Mouse (Mus musculus): Measurements from ENCODE around the gene Ptchd4.

DNA sequence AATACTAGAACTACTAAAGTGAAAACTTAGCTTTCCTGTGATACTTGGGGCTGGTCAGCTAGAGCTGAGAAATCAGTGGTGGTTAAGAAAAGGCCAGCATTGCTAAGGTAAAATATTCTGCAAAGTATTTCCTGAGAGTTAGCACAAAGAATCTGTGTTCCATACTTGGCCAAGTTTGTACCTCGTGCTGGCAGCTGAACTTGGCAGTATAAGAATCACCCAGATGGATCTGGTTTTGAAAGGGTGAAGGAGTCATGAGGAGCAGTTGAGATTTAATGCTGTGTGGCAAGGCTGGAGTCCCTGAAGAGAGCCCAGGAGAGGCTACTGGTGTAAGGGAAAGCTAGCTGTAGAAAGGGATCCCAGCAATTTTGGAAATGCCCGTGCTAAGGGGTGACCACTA is 140.7 kb downstream of the Ptchd4 start:
- no peak for TF ChIP-seq CTCF (IDR thresholded peaks at IDR 0.05; ENCODE audit: extremely low read depth, insufficient read depth, low read length)
- no peak for TF ChIP-seq POLR2A (IDR thresholded peaks at IDR 0.05; ENCODE audit: extremely low read depth, insufficient read depth, low read length)
